Mouse (Mus musculus): Measurements from ENCODE around the gene Kras.

Gene Kras

GRCm38 (mm10) chr6:145250185-145250791 lies at the start of gene Kras:
Gene Kras, minus strand, starts transcription at chr6:145250239.
- peak; percentile 23 for DNase-seq (ENCODE audit: low read depth)

GRCm38 (mm10) chr6:145297626-145298025 lies 47.6 kb upstream of the Kras start:
- DNase-seq (ENCODE audit: low read depth), result no peak

- DNase-seq (ENCODE audit: low read depth), result no peak
These were observed 46.9 kb upstream of the Kras start for GRCm38 (mm10) chr6:145296979-145297378.

GRCm38 (mm10) chr6:145295171-145295570 lies 45.1 kb upstream of the Kras start:
- no peak for DNase-seq (ENCODE audit: low read depth)

GRCm38 (mm10) chr6:145293156-145293555 lies 43.1 kb upstream of the Kras start:
- no peak for DNase-seq (ENCODE audit: low read depth)

- DNase-seq (ENCODE audit: low read depth), result no peak
These were observed 41.6 kb upstream of the Kras start for GRCm38 (mm10) chr6:145291383-145292289.

GRCm38 (mm10) chr6:145285656-145286055 lies 35.6 kb upstream of the Kras start:
- no peak for DNase-seq (ENCODE audit: low read depth)

- no peak for DNase-seq (ENCODE audit: low read depth)
These were observed 34.2 kb upstream of the Kras start for GRCm38 (mm10) chr6:145284286-145284685.

GRCm38 (mm10) chr6:145277138-145277763 lies 27.2 kb upstream of the Kras start:
- no peak for DNase-seq (ENCODE audit: low read depth)

GRCm38 (mm10) chr6:145276265-145276780 lies 26.3 kb upstream of the Kras start:
- DNase-seq (ENCODE audit: low read depth), result peak; percentile 57

- DNase-seq (ENCODE audit: low read depth), result no peak
These were observed 25.7 kb upstream of the Kras start for GRCm38 (mm10) chr6:145275586-145276219.

GRCm38 (mm10) chr6:145273971-145274620 lies 24.1 kb upstream of the Kras start:
- DNase-seq (ENCODE audit: low read depth), result no peak

GRCm38 (mm10) chr6:145272142-145272937 lies 22.3 kb upstream of the Kras start:
- DNase-seq (ENCODE audit: low read depth), result no peak

- no peak for DNase-seq (ENCODE audit: low read depth)
These were observed 19.3 kb upstream of the Kras start for GRCm38 (mm10) chr6:145269313-145269845.

- no peak for DNase-seq (ENCODE audit: low read depth)
These were observed 17.7 kb upstream of the Kras start for GRCm38 (mm10) chr6:145267692-145268091.

GRCm38 (mm10) chr6:145262314-145262713 lies 12.3 kb upstream of the Kras start:
- no peak for DNase-seq (ENCODE audit: low read depth)

GRCm38 (mm10) chr6:145256701-145257073 lies 6.6 kb upstream of the Kras start:
- no peak for DNase-seq (ENCODE audit: low read depth)

- no peak for DNase-seq (ENCODE audit: low read depth)
These were observed 6.1 kb upstream of the Kras start for GRCm38 (mm10) chr6:145255952-145256700.

GRCm38 (mm10) chr6:145250820-145251219 lies 781 bp upstream of the Kras start:
- DNase-seq (ENCODE audit: low read depth), result no peak
